Mouse (Mus musculus): ENCODE measurements around the gene Rnf4. TPM values are rescaled to one million over a fixed set of nuclear protein-coding genes. Genes with fewer than 3 reads are reported as not detected.

The Rnf4 gene
- polyA plus RNA-seq, 1 experiment from 2014 or later, result 134 TPM

- H3K4me3 ChIP-seq, result no peak overlapping the region
- H3K9ac ChIP-seq, result no peak overlapping the region
- H3K27ac ChIP-seq (replicated peaks), result no peak overlapping the region
- peaks cover 96% of the 10 kb centered on the region for H3K36me3 ChIP-seq
- no peak for ATAC-seq (ENCODE audit: low read depth)
- H3K4me2 ChIP-seq, result no peak overlapping the region
- H3K27me3 ChIP-seq, result no peaks in the 10 kb centered on the region
- no peaks in the 10 kb centered on the region for H3K4me1 ChIP-seq (replicated peaks)
- no peaks in the 10 kb centered on the region for H3K9me3 ChIP-seq
- WGBS, result 95% methylated on average over 3 of the region's 3 CpGs
Measured at GRCm38 (mm10) chr5:34352084-34352631, 16.1 kb downstream of the Rnf4 start.

- no peak for ATAC-seq (ENCODE audit: low read depth)
- 91% methylated on average over 3 of the region's 3 CpGs for WGBS
- H3K4me1 ChIP-seq (replicated peaks), result no peaks in the 10 kb centered on the region
Measured at GRCm38 (mm10) chr5:34360261-34360660, 24.2 kb downstream of the Rnf4 start.

DNA sequence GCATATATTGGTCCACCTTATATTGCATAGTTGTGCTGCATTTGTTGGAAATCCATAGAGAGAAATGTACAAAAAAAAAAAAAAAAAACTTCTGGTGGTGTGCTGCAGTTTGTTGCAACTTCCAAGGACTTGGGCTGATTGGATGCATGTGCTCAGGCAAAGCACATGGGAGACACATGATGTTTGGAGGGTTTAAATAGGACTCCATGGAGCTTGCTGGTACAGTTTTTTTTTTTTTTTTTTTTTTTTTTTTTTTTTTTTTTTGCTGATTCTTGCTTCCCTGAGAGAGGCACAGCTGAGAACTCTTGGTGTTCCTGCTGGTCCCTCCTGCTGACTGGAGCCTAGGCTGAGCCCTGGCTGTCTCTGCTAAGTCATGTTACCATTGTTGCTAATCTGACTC lies 27.0 kb downstream of the Rnf4 start:
- Histone ChIP-seq H3K4me1 (replicated peaks) (no peaks in the 10 kb centered on the region), H3K27me3 (no peaks in the 10 kb centered on the region), H3K4me3 (no peak overlapping the region), H3K9ac (no peak overlapping the region), H3K4me2 (no peak overlapping the region), H3K9me3 (no peaks in the 10 kb centered on the region), H3K36me3 (peaks cover 32% of the 10 kb centered on the region), H3K27ac (replicated peaks) (no peak overlapping the region)
- ATAC-seq (ENCODE audit: low read depth), result no peak

More at GRCm38 (mm10) chr5:34360261-34360660, 24.2 kb downstream of the Rnf4 start:
- H3K4me3 ChIP-seq, result no peak overlapping the region
- no peak overlapping the region for H3K4me2 ChIP-seq
- H3K27ac ChIP-seq (replicated peaks), result no peak overlapping the region
- H3K9ac ChIP-seq, result no peak overlapping the region
- no peaks in the 10 kb centered on the region for H3K27me3 ChIP-seq
- H3K9me3 ChIP-seq, result no peaks in the 10 kb centered on the region
- peaks cover 56% of the 10 kb centered on the region for H3K36me3 ChIP-seq

DNA sequence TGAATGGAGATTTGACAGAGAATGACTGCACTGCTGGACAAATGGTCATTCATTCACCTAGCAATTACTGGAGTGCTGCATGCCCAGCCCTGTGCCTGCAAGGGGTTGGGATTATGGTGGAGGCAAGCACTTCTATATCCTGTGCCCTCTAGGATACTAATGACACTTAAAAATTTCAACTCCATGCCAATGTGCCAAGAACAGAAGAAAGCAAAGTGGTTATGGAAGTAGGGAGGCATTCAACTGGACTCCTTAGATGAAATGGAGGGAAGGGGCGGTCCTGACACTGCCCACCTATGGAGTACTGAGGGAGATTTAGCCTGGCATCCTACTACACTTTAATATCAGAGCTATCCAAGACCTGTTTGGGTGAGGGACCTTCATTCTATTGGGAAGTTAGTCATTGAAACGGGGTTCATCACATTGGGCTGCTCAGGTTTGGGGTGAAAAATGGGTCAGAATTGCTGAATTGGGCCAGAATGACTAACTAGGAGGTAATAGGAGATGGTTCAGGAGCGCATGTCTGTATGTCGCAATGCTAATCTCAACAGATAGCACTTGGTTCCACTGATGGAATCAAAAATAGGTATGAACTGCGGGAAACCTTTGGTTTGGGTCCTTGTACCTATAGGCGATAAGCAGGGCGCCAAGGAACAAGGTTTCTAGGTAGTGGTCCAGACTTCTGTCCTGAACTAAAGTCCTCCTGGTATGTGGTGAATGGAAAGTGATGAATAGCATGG lies 32.6 kb downstream of the Rnf4 start:
- no peak; the same call in 1 of the 2 replicates for ATAC-seq (ENCODE audit: low read depth)
- peaks cover 30% of the 10 kb centered on the region for H3K4me1 ChIP-seq (replicated peaks)
- peak overlapping the region; percentile 95 for H3K4me3 ChIP-seq
- peak overlapping the region; percentile 84 for H3K27ac ChIP-seq (replicated peaks)
- peaks cover 7% of the 10 kb centered on the region; the same call in 1 of the 2 replicates for H3K36me3 ChIP-seq
- peak overlapping the region; percentile 70 for H3K9ac ChIP-seq
- no peaks in the 10 kb centered on the region for H3K27me3 ChIP-seq
- no peaks in the 10 kb centered on the region for H3K9me3 ChIP-seq
- H3K4me2 ChIP-seq, result peak overlapping the region; percentile 56
- WGBS, result 71% methylated on average over 7 of the region's 7 CpGs

- Histone ChIP-seq H3K4me3 (peak within 1 kb of the TSS; percentile 95), H3K4me2 (peak within 1 kb of the TSS; percentile 59), H3K27ac (replicated peaks) (peak within 1 kb of the TSS; percentile 84), H3K9ac (peak within 1 kb of the TSS; percentile 96), H3K4me1 (replicated peaks) (peaks cover 30% of the 10 kb centered on the region), H3K9me3 (no peaks in the 10 kb centered on the region), H3K27me3 (no peaks in the 10 kb centered on the region), H3K36me3 (peaks cover 7% of the 10 kb centered on the region; the same call in 1 of the 2 replicates)
- 1% methylated on average over 59 of the region's 64 CpGs for WGBS
- peak; percentile 100 for ATAC-seq (ENCODE audit: low read depth)
Measured at GRCm38 (mm10) chr5:34369341-34370021, 33.4 kb downstream of the Rnf4 start, which contains the start of gene Fam193a. Gene Fam193a, plus strand, starts transcription at chr5:34369933.

DNA sequence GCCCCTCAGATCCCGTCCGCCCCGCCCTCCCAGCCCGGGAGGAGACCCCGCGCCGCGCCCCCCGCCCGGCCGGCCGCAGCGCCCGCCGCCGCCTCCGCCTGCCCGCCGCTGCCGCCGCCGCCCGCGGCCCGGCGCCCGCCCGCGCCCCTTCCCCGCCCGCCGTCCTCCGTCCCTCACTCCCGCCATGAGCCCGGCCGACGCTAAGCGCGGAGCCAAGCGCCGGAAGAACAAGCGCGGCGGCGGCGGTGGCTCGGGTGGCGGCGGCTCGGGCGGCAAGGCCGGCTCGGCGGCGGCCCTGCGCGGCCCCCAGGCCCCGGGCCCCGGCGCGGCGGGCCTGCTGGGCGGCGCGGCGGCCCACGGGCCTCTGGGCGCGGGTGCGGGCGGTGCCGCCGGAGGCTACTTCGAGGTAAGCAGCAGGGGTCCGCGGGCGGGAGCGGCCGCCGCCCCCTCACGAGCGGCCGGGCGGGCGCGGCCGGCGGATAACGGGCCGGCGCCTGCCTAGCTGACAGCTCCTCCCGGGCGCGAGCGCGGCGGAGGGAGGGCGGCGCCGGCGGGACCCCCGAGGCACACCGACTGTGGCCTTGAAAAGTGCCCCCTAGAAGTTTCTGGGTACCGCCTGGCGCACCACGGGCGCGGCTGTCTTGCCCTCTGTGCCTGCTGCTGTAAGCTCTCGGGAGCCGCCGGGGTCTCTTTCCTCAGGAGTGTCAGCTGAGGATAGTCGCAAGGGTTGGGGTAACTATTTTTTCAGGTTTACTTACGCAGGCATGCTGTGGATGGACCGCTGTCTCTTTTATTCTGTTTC lies 34.1 kb downstream of the Rnf4 start:
- Histone ChIP-seq H3K4me3 (peak overlapping the region; percentile 95), H3K4me2 (peak overlapping the region; percentile 59), H3K4me1 (replicated peaks) (peaks cover 34% of the 10 kb centered on the region), H3K27me3 (no peaks in the 10 kb centered on the region), H3K9me3 (no peaks in the 10 kb centered on the region), H3K27ac (replicated peaks) (peak overlapping the region; percentile 84), H3K36me3 (peaks cover 3% of the 10 kb centered on the region; the same call in 1 of the 2 replicates), H3K9ac (peak overlapping the region; percentile 96)
- WGBS, result under 1% methylated on average over 59 of the region's 114 CpGs
- no peak for ATAC-seq (ENCODE audit: low read depth)

GRCm38 (mm10) chr5:34370840-34371239 lies 34.8 kb downstream of the Rnf4 start:
- peak overlapping the region; percentile 96 for H3K9ac ChIP-seq
- H3K4me2 ChIP-seq, result peak overlapping the region; percentile 59
- ATAC-seq (ENCODE audit: low read depth), result no peak
- no peaks in the 10 kb centered on the region for H3K27me3 ChIP-seq
- H3K4me1 ChIP-seq (replicated peaks), result peaks cover 34% of the 10 kb centered on the region
- peak overlapping the region; percentile 95 for H3K4me3 ChIP-seq
- no peak overlapping the region for H3K27ac ChIP-seq (replicated peaks)
- H3K36me3 ChIP-seq, result no peaks in the 10 kb centered on the region
- WGBS, result 34% methylated on average over 8 of the region's 8 CpGs
- H3K9me3 ChIP-seq, result no peaks in the 10 kb centered on the region

GRCm38 (mm10) chr5:34372141-34372540 lies 36.1 kb downstream of the Rnf4 start:
- Histone ChIP-seq H3K4me1 (replicated peaks) (peaks cover 36% of the 10 kb centered on the region), H3K9ac (no peak overlapping the region), H3K27ac (replicated peaks) (no peak overlapping the region), H3K4me2 (peak overlapping the region; percentile 35; the same call in 1 of the 2 replicates), H3K36me3 (no peaks in the 10 kb centered on the region), H3K27me3 (no peaks in the 10 kb centered on the region), H3K9me3 (no peaks in the 10 kb centered on the region), H3K4me3 (no peak overlapping the region)
- ATAC-seq (ENCODE audit: low read depth), result no peak

- Histone ChIP-seq H3K4me1 (replicated peaks) (peaks cover 36% of the 10 kb centered on the region), H3K4me3 (no peak overlapping the region), H3K27me3 (no peaks in the 10 kb centered on the region), H3K36me3 (no peaks in the 10 kb centered on the region), H3K9ac (no peak overlapping the region), H3K27ac (replicated peaks) (no peak overlapping the region), H3K9me3 (no peaks in the 10 kb centered on the region), H3K4me2 (0 out of 2 replicates have a peak overlapping the region, but pooled peaks have one; percentile 35)
- no peak for ATAC-seq (ENCODE audit: low read depth)
Measured at GRCm38 (mm10) chr5:34372541-34372940, 36.5 kb downstream of the Rnf4 start.

DNA sequence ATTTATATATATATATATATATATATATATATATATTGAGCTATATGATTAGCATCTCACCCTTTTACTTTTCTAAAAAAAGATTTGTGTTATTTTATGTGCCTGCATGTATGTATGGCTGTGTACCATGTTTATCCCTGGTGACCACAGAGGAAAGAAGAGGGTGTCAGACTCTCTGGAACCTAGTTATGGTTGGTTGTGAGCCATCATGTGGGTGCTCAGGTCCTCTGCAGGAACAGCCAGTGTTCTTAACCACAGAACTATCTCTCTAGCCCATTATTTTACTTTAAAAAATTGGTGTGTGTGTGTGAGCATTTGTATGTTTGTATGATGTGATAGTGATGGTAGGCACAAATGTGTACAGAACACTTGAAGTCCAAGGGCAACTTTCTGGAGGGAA lies 42.7 kb downstream of the Rnf4 start:
- Histone ChIP-seq H3K36me3 (no peaks in the 10 kb centered on the region), H3K4me2 (no peak overlapping the region), H3K9ac (no peak overlapping the region), H3K27ac (replicated peaks) (no peak overlapping the region), H3K9me3 (no peaks in the 10 kb centered on the region), H3K4me1 (replicated peaks) (0 out of 2 replicates have a peak, but pooled peaks cover 7% of the 10 kb centered on the region), H3K27me3 (no peaks in the 10 kb centered on the region), H3K4me3 (no peak overlapping the region)
- no peak for ATAC-seq (ENCODE audit: low read depth)

DNA sequence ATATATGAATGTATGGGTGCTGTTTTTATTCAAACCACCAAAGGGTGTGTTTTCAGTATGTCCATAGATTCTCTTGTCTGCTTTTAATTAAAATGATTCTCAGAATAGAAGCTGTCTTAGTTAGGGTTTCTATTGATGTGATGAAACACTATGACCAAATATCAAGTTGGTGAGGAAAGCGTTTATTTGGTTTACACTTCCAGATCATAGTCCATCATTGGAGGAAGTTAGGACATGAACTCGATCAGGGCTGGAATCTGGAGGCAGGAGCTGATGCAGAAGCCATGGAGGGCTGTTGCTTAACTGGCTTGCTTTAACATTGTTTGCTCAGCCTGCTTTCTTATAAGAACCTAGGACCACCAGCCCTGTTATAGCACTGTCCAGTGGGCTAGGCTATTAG lies 45.6 kb downstream of the Rnf4 start:
- WGBS, result 95% methylated on average over 2 of the region's 2 CpGs

GRCm38 (mm10) chr5:34385616-34386015 lies 49.5 kb downstream of the Rnf4 start:
- WGBS, result 92% methylated on average over 5 of the region's 5 CpGs

More for the DNA sequence above, 45.6 kb downstream of the Rnf4 start:
- H3K36me3 ChIP-seq, result peaks cover 8% of the 10 kb centered on the region
- no peak overlapping the region for H3K9ac ChIP-seq
- H3K4me2 ChIP-seq, result no peak overlapping the region
- peaks cover 14% of the 10 kb centered on the region for H3K9me3 ChIP-seq
- H3K27ac ChIP-seq (replicated peaks), result no peak overlapping the region
- H3K4me3 ChIP-seq, result no peak overlapping the region
- no peaks in the 10 kb centered on the region for H3K4me1 ChIP-seq (replicated peaks)
- ATAC-seq (ENCODE audit: low read depth), result no peak
- H3K27me3 ChIP-seq, result no peaks in the 10 kb centered on the region

More at GRCm38 (mm10) chr5:34385616-34386015, 49.5 kb downstream of the Rnf4 start:
- Histone ChIP-seq H3K4me1 (replicated peaks) (no peaks in the 10 kb centered on the region), H3K4me2 (no peak overlapping the region), H3K4me3 (no peak overlapping the region), H3K27me3 (no peaks in the 10 kb centered on the region), H3K27ac (replicated peaks) (no peak overlapping the region), H3K9ac (no peak overlapping the region), H3K36me3 (peaks cover 11% of the 10 kb centered on the region), H3K9me3 (peaks cover 14% of the 10 kb centered on the region)
- no peak for ATAC-seq (ENCODE audit: low read depth)

Measured in neural tube, embryonic 13.5 days (tissue).